Mouse (Mus musculus) MEL (cell line): Measurements from ENCODE around the gene Ahcyl2. TPM values are rescaled to one million over a fixed set of nuclear protein-coding genes. Genes with fewer than 3 reads are reported as not detected.

Experiments
- polyA plus RNA-seq, 2 experiments: library from polyadenylated mRNA; stranded (reverse) in 1 of 2; unstranded in 1 of 2; fragments of >175 nt in 1 of 2; fragments of >200 nt in 1 of 2; gene quantifications; 2 replicates each; pipeline versions ENCODE4 v1.2.1 to v1.2.4; 2012; ENCODE audit warnings: low replicate concordance in 2 of 2, low read depth in 1 of 2; ENCODE audit not compliant: insufficient read length in 2 of 2, insufficient read depth in 1 of 2, missing spikeins in 1 of 2
- total RNA-seq: library from RNA; depleted of rRNA; stranded (reverse); fragments of 300-350 nt; gene quantifications from 2 replicates; pipeline ENCODE4 v1.2.3, GENCODE M21; 2012; rRNA removed

Ahcyl2 gene
- total and polyA plus RNA-seq, 3 experiments, result 16.9 to 17.0 TPM; not detected in 1

Other genes starting within 250 kb of the Ahcyl2 start
- gene Irf5, start 241.4 kb upstream of the Ahcyl2 start, total RNA-seq, result 8.2 and 9.7 TPM in 2 replicates
- 10 to 100 TPM in 1 of 2 experiments, not detected in 1; 13.3 TPM for gene Irf5, start 241.4 kb upstream of the Ahcyl2 start, polyA plus RNA-seq
- 64.9 and 71.5 TPM in 2 replicates for gene Tnpo3, start 158.1 kb upstream of the Ahcyl2 start, total RNA-seq
- 100 to 1,000 TPM; 139 to 148 TPM for gene Tnpo3, start 158.1 kb upstream of the Ahcyl2 start, polyA plus RNA-seq
- 20.6 and 41.7 TPM in 2 replicates for gene Tspan33, start 73.8 kb upstream of the Ahcyl2 start, total RNA-seq
- gene Tspan33, start 73.8 kb upstream of the Ahcyl2 start, polyA plus RNA-seq, result 10 to 100 TPM in 1 of 2 experiments, not detected in 1; 64.5 TPM
- gene Smo, start 32.5 kb upstream of the Ahcyl2 start, total RNA-seq, result 52.0 and 62.6 TPM in 2 replicates
- gene Smo, start 32.5 kb upstream of the Ahcyl2 start, polyA plus RNA-seq, result 10 to 100 TPM in 1 of 2 experiments, not detected in 1; 83.7 TPM
- gene Strip2, start 149.0 kb downstream of the Ahcyl2 start, total RNA-seq, result 0.12 and 0.13 TPM in 2 replicates
- under 1 TPM in 1 of 2 experiments, not detected in 1; 0.39 TPM for gene Strip2, start 149.0 kb downstream of the Ahcyl2 start, polyA plus RNA-seq